Mouse (Mus musculus) liver, embryonic 16.5 days (tissue): ENCODE data around the gene Abcf1. TPM values are rescaled to one million over a fixed set of nuclear protein-coding genes. Genes with fewer than 3 reads are reported as not detected.

Experiments
- ATAC-seq: fragments of 200-750 bp; cut with Nextera tagmentation; 2 replicates; pipeline ENCODE4 v1.8.0; 2017; ENCODE audit warnings: low read depth, mild to moderate bottlenecking, moderate number of reproducible peaks, moderate library complexity
- H3K27ac ChIP-seq: fragments of 300-500 bp; sonication (generic); 2 replicates; pipeline ENCODE4 v1.5.1; 2014; ENCODE audit warnings: mild to moderate bottlenecking, low read length
- H3K27me3 ChIP-seq: fragments of 300-500 bp; sonication (generic); 2 replicates; pipeline ENCODE4 v1.6.1; 2014; ENCODE audit warnings: low read depth, low read length, mixed read lengths; ENCODE audit not compliant: control insufficient read depth, insufficient read depth
- H3K36me3 ChIP-seq: fragments of 300-500 bp; sonication (generic); 2 replicates; pipeline ENCODE4 v1.6.1; 2014; ENCODE audit warnings: mild to moderate bottlenecking; ENCODE audit not compliant: control insufficient read depth, insufficient read depth
- H3K4me1 ChIP-seq: fragments of 300-500 bp; sonication (generic); 2 replicates; pipeline ENCODE4 v1.6.1; 2014; ENCODE audit warnings: low read depth, low read length, mixed read lengths; ENCODE audit not compliant: control insufficient read depth
- H3K4me2 ChIP-seq: fragments of 300-500 bp; sonication (generic); 2 replicates; pipeline ENCODE4 v1.6.1; 2014; ENCODE audit warnings: low read depth, low read length, mixed read lengths
- H3K4me3 ChIP-seq: fragments of 300-500 bp; sonication (generic); 2 replicates; pipeline ENCODE4 v1.5.1; 2014; ENCODE audit warnings: low read depth, mild to moderate bottlenecking, low read length
- H3K9ac ChIP-seq: fragments of 300-500 bp; sonication (generic); 2 replicates; pipeline ENCODE4 v1.6.1; 2014; ENCODE audit warnings: low read depth, low read length
- H3K9me3 ChIP-seq: fragments of 300-500 bp; sonication (generic); replicated peaks from 2 replicates; pipeline ENCODE4 v1.6.1; 2016; ENCODE audit warnings: low read length; ENCODE audit not compliant: control insufficient read depth
- WGBS: fragments of 180-500 bp; shearing (Covaris S2); extraction: QIAGEN DNeasy Blood & Tissue Kit; methylation state at CpG from one replicate; pipeline ENCODE4 v1.1.7; 2014; ENCODE audit not compliant: insufficient replicate concordance; 5-methylcytosine and 5-hydroxymethylcytosine counted together
- polyA plus RNA-seq: library from polyadenylated mRNA; unstranded; fragments of >200 nt; fragmentation: Nextera tagmentation; extraction: Ambion mirVana; gene quantifications from 2 replicates; pipeline ENCODE4 v1.2.1, GENCODE M21; 2015

Gene Abcf1
- polyA plus RNA-seq, 1 experiment from 2014 or later: 42.4 TPM

GRCm38 (mm10) chr17:36000349-36000748 lies 30.8 kb upstream of the Abcf1 start:
- peaks cover 7% of the 10 kb centered on the region for H3K36me3 ChIP-seq
- H3K4me2 ChIP-seq: peak overlapping the region; percentile 64
- no peak overlapping the region for H3K9ac ChIP-seq
- H3K9me3 ChIP-seq: peaks cover 10% of the 10 kb centered on the region
- no peak for ATAC-seq
- 70% methylated on average over 4 of the region's 4 CpGs for WGBS
- peaks cover 73% of the 10 kb centered on the region for H3K4me1 ChIP-seq
- H3K27ac ChIP-seq: peak overlapping the region; percentile 98
- no peaks in the 10 kb centered on the region for H3K27me3 ChIP-seq
- peak overlapping the region; percentile 62 for H3K4me3 ChIP-seq

GRCm38 (mm10) chr17:35999356-35999755 lies 29.8 kb upstream of the Abcf1 start:
- peaks cover 7% of the 10 kb centered on the region for H3K36me3 ChIP-seq
- peak overlapping the region; percentile 64 for H3K4me2 ChIP-seq
- no peak overlapping the region for H3K9ac ChIP-seq
- H3K27ac ChIP-seq: peak overlapping the region; percentile 31
- H3K4me1 ChIP-seq: peaks cover 77% of the 10 kb centered on the region
- WGBS: 25% methylated on average over 7 of the region's 7 CpGs
- H3K9me3 ChIP-seq: peaks cover 10% of the 10 kb centered on the region
- no peak for ATAC-seq
- no peaks in the 10 kb centered on the region for H3K27me3 ChIP-seq
- peak overlapping the region; percentile 62 for H3K4me3 ChIP-seq

GRCm38 (mm10) chr17:35998545-35999305 lies 29.2 kb upstream of the Abcf1 start:
- peak overlapping the region; percentile 64 for H3K4me2 ChIP-seq
- H3K9me3 ChIP-seq: peaks cover 10% of the 10 kb centered on the region
- peaks cover 7% of the 10 kb centered on the region for H3K36me3 ChIP-seq
- WGBS: 42% methylated on average over 6 of the region's 6 CpGs
- peak overlapping the region; percentile 62 for H3K4me3 ChIP-seq
- H3K27ac ChIP-seq: peak overlapping the region; percentile 88
- H3K9ac ChIP-seq: peak overlapping the region; percentile 63
- H3K27me3 ChIP-seq: no peaks in the 10 kb centered on the region
- peaks cover 75% of the 10 kb centered on the region for H3K4me1 ChIP-seq
- no peak for ATAC-seq

GRCm38 (mm10) chr17:35997713-35998510 lies 28.4 kb upstream of the Abcf1 start:
- Histone ChIP-seq H3K4me1 (peaks cover 71% of the 10 kb centered on the region), H3K27me3 (no peaks in the 10 kb centered on the region), H3K9ac (peak overlapping the region; percentile 63), H3K36me3 (peaks cover 5% of the 10 kb centered on the region), H3K4me2 (peak overlapping the region; percentile 64), H3K27ac (peak overlapping the region; percentile 88), H3K9me3 (peaks cover 9% of the 10 kb centered on the region), H3K4me3 (peak overlapping the region; percentile 62)
- WGBS: 23% methylated on average over 12 of the region's 12 CpGs
- peak; percentile 55 for ATAC-seq

GRCm38 (mm10) chr17:35996949-35997348 lies 27.4 kb upstream of the Abcf1 start:
- Histone ChIP-seq H3K4me2 (peak overlapping the region; percentile 64), H3K9me3 (0 out of 2 replicates have a peak, but pooled peaks cover under 1% of the 10 kb centered on the region), H3K9ac (0 out of 2 replicates have a peak overlapping the region, but pooled peaks have one; percentile 6), H3K36me3 (no peaks in the 10 kb centered on the region), H3K4me3 (peak overlapping the region; percentile 62; the same call in 1 of the 2 replicates), H3K27ac (peak overlapping the region; percentile 88), H3K27me3 (no peaks in the 10 kb centered on the region), H3K4me1 (peaks cover 62% of the 10 kb centered on the region)
- ATAC-seq: peak; percentile 41
- WGBS: 2% methylated on average over 11 of the region's 11 CpGs

- Histone ChIP-seq H3K4me1 (peaks cover 42% of the 10 kb centered on the region), H3K4me2 (peak overlapping the region; percentile 82), H3K4me3 (peak overlapping the region; percentile 80), H3K36me3 (no peaks in the 10 kb centered on the region), H3K9me3 (no peaks in the 10 kb centered on the region), H3K27me3 (no peaks in the 10 kb centered on the region), H3K27ac (peak overlapping the region; percentile 86), H3K9ac (peak overlapping the region; percentile 75)
- WGBS: 2% methylated on average over 14 of the region's 14 CpGs
- ATAC-seq: no peak
Measured at GRCm38 (mm10) chr17:35994879-35995240, 25.3 kb upstream of the Abcf1 start.

- WGBS: 2% methylated on average over 31 of the region's 31 CpGs
Measured at GRCm38 (mm10) chr17:35994175-35994878, 24.8 kb upstream of the Abcf1 start.

GRCm38 (mm10) chr17:35993675-35994074 lies 24.1 kb upstream of the Abcf1 start:
- WGBS: 2% methylated on average over 17 of the region's 17 CpGs
- H3K4me2 ChIP-seq: peak overlapping the region; percentile 82
- no peaks in the 10 kb centered on the region for H3K9me3 ChIP-seq
- peak overlapping the region; percentile 86 for H3K27ac ChIP-seq
- H3K9ac ChIP-seq: peak overlapping the region; percentile 55
- no peaks in the 10 kb centered on the region for H3K27me3 ChIP-seq
- ATAC-seq: peak; percentile 42
- peak overlapping the region; percentile 80 for H3K4me3 ChIP-seq
- peaks cover 35% of the 10 kb centered on the region for H3K4me1 ChIP-seq
- H3K36me3 ChIP-seq: no peaks in the 10 kb centered on the region

More at GRCm38 (mm10) chr17:35994175-35994878, 24.8 kb upstream of the Abcf1 start:
- H3K4me3 ChIP-seq: peak overlapping the region; percentile 80
- H3K4me1 ChIP-seq: peaks cover 39% of the 10 kb centered on the region
- H3K9ac ChIP-seq: peak overlapping the region; percentile 75
- H3K36me3 ChIP-seq: no peaks in the 10 kb centered on the region
- no peaks in the 10 kb centered on the region for H3K9me3 ChIP-seq
- peak overlapping the region; percentile 82 for H3K4me2 ChIP-seq
- no peaks in the 10 kb centered on the region for H3K27me3 ChIP-seq
- peak overlapping the region; percentile 86 for H3K27ac ChIP-seq
- ATAC-seq: peak; percentile 61
